Comparison of ENCODE assay signal across 8 mouse cellular contexts in the genomic region with DNA sequence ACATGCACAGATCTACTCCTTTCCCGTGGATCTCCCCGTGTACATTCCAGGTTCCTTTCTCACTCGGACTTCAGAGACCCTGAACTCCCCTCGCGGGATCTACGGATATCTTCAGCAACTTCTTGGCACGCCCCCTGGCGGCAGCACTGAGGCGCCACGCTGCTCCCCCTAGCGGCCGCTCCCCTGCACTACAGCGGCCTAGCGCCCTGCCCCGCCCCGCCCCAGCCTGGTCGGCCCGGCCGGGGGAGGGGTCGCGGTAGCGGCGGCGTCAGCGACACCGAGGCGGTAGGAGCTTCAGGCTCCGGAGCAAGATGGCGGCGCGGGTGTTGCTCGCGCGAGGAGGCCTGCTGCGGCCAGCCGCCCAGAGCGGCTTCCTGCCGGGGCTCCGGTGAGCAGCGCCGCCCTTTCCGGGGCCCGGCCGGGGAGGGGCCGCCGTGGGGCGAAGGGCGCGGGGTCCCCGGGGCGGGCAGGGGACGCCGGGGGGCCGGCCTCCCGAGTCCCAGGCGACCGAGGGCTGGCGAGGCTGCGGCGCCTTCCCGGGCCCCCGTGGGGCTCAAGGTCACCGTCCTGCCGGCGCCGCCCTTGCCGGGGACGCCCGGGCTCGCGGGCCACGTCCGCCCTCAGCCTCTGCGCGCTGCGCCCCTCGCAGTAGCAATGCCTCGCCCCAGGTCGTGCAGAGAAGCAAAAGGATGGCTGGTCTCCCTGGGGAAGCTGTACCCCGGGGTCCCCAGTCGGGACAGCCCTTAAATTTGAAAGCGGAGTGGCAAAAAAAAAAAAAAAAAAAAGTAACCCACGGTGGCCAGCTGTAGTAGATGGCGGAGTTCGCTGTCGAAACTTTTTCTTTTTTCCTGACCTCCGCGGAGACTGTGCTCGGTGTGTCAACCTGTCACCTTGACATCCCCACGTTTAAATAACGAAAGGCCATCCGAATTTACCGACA. TPM values are rescaled to one million over a fixed set of nuclear protein-coding genes. Genes with fewer than 3 reads are reported as not detected.
A peak's percentile ranks its signal among the peaks of the same experiment; 100 is the strongest.
DNase-seq lines count a peak whose midpoint lies in the region; ATAC-seq and TF ChIP-seq lines count a peak whose summit lies in the region.

TSS of gene Nipsnap2 (plus strand) at position 230 of the 940 bp plus-strand sequence.

- H3K9me3 ChIP-seq in heart, embryonic 11.5 days (replicated peaks; ENCODE audit: control insufficient read depth, low read length): no peaks in the 10 kb centered on the region
- no peaks in the 10 kb centered on the region for H3K9me3 ChIP-seq in kidney, embryonic 16.5 days (ENCODE audit: low read length)

- H3K4me2 ChIP-seq in heart, embryonic 11.5 days: peak within 1 kb of the TSS; percentile 70
- H3K4me2 ChIP-seq in kidney, embryonic 16.5 days (replicated peaks; ENCODE audit: low read depth, low read length): peak within 1 kb of the TSS; percentile 60
- peak within 1 kb of the TSS; percentile 91 for H3K4me2 ChIP-seq in myocyte (ENCODE audit: low read depth)

- peak within 1 kb of the TSS; percentile 74 for H3K4me3 ChIP-seq in bone marrow macrophage, adult 2 months (ENCODE audit: insufficient read depth, low read length)
- peak within 1 kb of the TSS; percentile 83 for H3K4me3 ChIP-seq in heart, embryonic 11.5 days (ENCODE audit: low read depth, low read length)
- peak within 1 kb of the TSS; percentile 79 for H3K4me3 ChIP-seq in kidney, embryonic 16.5 days (ENCODE audit: low read length)
- peak within 1 kb of the TSS; percentile 74 for H3K4me3 ChIP-seq in liver, adult 2 months (ENCODE audit: insufficient read depth, low read depth, low read length)
- H3K4me3 ChIP-seq in myocyte: peak within 1 kb of the TSS; percentile 44

- peak within 1 kb of the TSS; percentile 97 for H3K9ac ChIP-seq in heart, embryonic 11.5 days (ENCODE audit: low read depth, low read length)
- peak within 1 kb of the TSS; percentile 98 for H3K9ac ChIP-seq in kidney, embryonic 16.5 days (replicated peaks; ENCODE audit: low read length)
- H3K9ac ChIP-seq in liver, adult 2 months (ENCODE audit: low read depth, low read length): peak within 1 kb of the TSS; percentile 84

- under 1% methylated on average over 77 of the region's 93 CpGs for WGBS in heart, embryonic 11.5 days (ENCODE audit: insufficient replicate concordance)
- WGBS in kidney, embryonic 16.5 days: under 1% methylated on average over 74 of the region's 93 CpGs
- 1% methylated on average over 88 of the region's 93 CpGs for WGBS in liver, adult 2 months

- peak; percentile 94 for DNase-seq in A20 (ENCODE audit: low read depth, low spot score)
- peak; percentile 59 for DNase-seq in liver, adult 2 months (ENCODE audit: extremely low read depth, low read depth, low spot score)
- DNase-seq in splenic B cell, adult 2 months (ENCODE audit: low read depth, low spot score): peak; percentile 89

- peak within 1 kb of the TSS; percentile 57 for H3K27ac ChIP-seq in bone marrow macrophage, adult 2 months (ENCODE audit: insufficient read depth, low read depth, low read length)
- H3K27ac ChIP-seq in heart, embryonic 11.5 days (ENCODE audit: low read depth, low read length): peak within 1 kb of the TSS; percentile 99
- peak within 1 kb of the TSS; percentile 98 for H3K27ac ChIP-seq in kidney, embryonic 16.5 days (ENCODE audit: low read length)
- H3K27ac ChIP-seq in liver, adult 2 months (replicated peaks; ENCODE audit: insufficient read depth, low read depth, low read length): peak within 1 kb of the TSS; percentile 91

- 0 out of 2 replicates have a peak, but pooled peaks have one; percentile 67 for TF ChIP-seq POLR2A in bone marrow macrophage, adult 2 months (IDR thresholded peaks at IDR 0.05; ENCODE audit: borderline replicate concordance, low read depth, low read length)
- peak; percentile 72 for TF ChIP-seq POLR2A in liver, adult 2 months (IDR thresholded peaks at IDR 0.05; ENCODE audit: extremely low read depth, insufficient read depth, low read length)
- TF ChIP-seq POLR2A in myocyte (IDR thresholded peaks at IDR 0.05; ENCODE audit: insufficient read length, low read depth): peak; percentile 66

- no peaks in the 10 kb centered on the region for H3K27me3 ChIP-seq in heart, embryonic 11.5 days (ENCODE audit: control insufficient read depth, insufficient read depth, low read length)
- H3K27me3 ChIP-seq in kidney, embryonic 16.5 days (ENCODE audit: insufficient read depth, low read length): no peaks in the 10 kb centered on the region
- H3K27me3 ChIP-seq in liver, adult 2 months (ENCODE audit: control insufficient read depth, insufficient read depth, low read length): no peaks in the 10 kb centered on the region
- H3K27me3 ChIP-seq in myocyte (ENCODE audit: control insufficient read depth, insufficient read depth, insufficient read length): no peaks in the 10 kb centered on the region
- no peaks in the 10 kb centered on the region for H3K27me3 ChIP-seq in splenic B cell, adult 2 months (ENCODE audit: control insufficient read depth, insufficient read depth, low read length, poor library complexity, severe bottlenecking)

- H3K4me1 ChIP-seq in bone marrow macrophage, adult 2 months (ENCODE audit: control insufficient read depth, insufficient read depth, low read length): peaks cover 5% of the 10 kb centered on the region
- peaks cover 34% of the 10 kb centered on the region for H3K4me1 ChIP-seq in heart, embryonic 11.5 days (ENCODE audit: control insufficient read depth, insufficient read depth, low read length)
- H3K4me1 ChIP-seq in kidney, embryonic 16.5 days (ENCODE audit: insufficient read depth, low read length): peaks cover 34% of the 10 kb centered on the region
- H3K4me1 ChIP-seq in liver, adult 2 months (ENCODE audit: control insufficient read depth, insufficient read depth, low read length): peaks cover 6% of the 10 kb centered on the region; the same call in 1 of the 2 replicates

- peaks cover 2% of the 10 kb centered on the region; the same call in 1 of the 2 replicates for H3K36me3 ChIP-seq in heart, embryonic 11.5 days (ENCODE audit: control insufficient read depth, insufficient read depth, low read length)
- peaks cover 1% of the 10 kb centered on the region; the same call in 1 of the 2 replicates for H3K36me3 ChIP-seq in kidney, embryonic 16.5 days (ENCODE audit: insufficient read depth, low read length)
- no peaks in the 10 kb centered on the region for H3K36me3 ChIP-seq in liver, adult 2 months (ENCODE audit: control insufficient read depth, insufficient read depth, low read length)
- no peaks in the 10 kb centered on the region for H3K36me3 ChIP-seq in myocyte (ENCODE audit: control insufficient read depth, insufficient read depth)
- H3K36me3 ChIP-seq in splenic B cell, adult 2 months (ENCODE audit: control insufficient read depth, insufficient read depth, low read length, poor library complexity, severe bottlenecking): no peaks in the 10 kb centered on the region

- H3K79me2 ChIP-seq in liver, adult 2 months (ENCODE audit: control insufficient read depth, insufficient read depth, low read length): 0 out of 2 replicates have a peak, but pooled peaks cover 6% of the 10 kb centered on the region
- H3K79me2 ChIP-seq in myocyte (ENCODE audit: control insufficient read depth, insufficient read depth): peaks cover 29% of the 10 kb centered on the region

- ATAC-seq in erythroblast, adult 5-6 weeks (replicated peaks; ENCODE audit: low FRiP score, poor library complexity, severe bottlenecking): peak; percentile 80
- ATAC-seq in heart, embryonic 11.5 days (replicated peaks; ENCODE audit: insufficient number of reproducible peaks, low FRiP score, low TSS enrichment): peak; percentile 90
- ATAC-seq in kidney, embryonic 16.5 days (ENCODE audit: low FRiP score, low TSS enrichment): peak; percentile 95

- H3ac ChIP-seq in myocyte (ENCODE audit: control insufficient read depth, insufficient read length): peak within 1 kb of the TSS; percentile 78

- TF ChIP-seq CTCF in bone marrow macrophage, adult 2 months (IDR thresholded peaks at IDR 0.05; ENCODE audit: low read depth, low read length): peak; percentile 100
- TF ChIP-seq CTCF in liver, adult 2 months (IDR thresholded peaks at IDR 0.05; ENCODE audit: low read depth, low read length): peak; percentile 98

TF ChIP-seq in myocyte, 11 proteins besides CTCF, POLR2A, EP300 and RAD21:
- peak; percentile 51 for TF ChIP-seq SRF (IDR thresholded peaks at IDR 0.05; ENCODE audit: control insufficient read depth, insufficient read length, low read depth)
- peak; percentile 56 for TF ChIP-seq POLR2AphosphoS2 (IDR thresholded peaks at IDR 0.05; ENCODE audit: insufficient read length, low read depth)
- peak in 1 of 3 experiments; percentile 17 for TF ChIP-seq MYOG (IDR thresholded peaks at IDR 0.05; ENCODE audit: control insufficient read depth in 1 of 3, insufficient read depth in 1 of 3, insufficient read length in 2 of 3, low read depth in 2 of 3)
- no peak for TF ChIP-seq USF1 (IDR thresholded peaks at IDR 0.05; ENCODE audit: low read depth)

RNA-seq across cellular contexts. Expression of gene Nipsnap2, which starts in this region (rescaled TPM):
- polyA plus RNA-seq in bone marrow macrophage, adult 2 months (2012; ENCODE audit: insufficient read depth, insufficient read length, missing spikeins): 42.7 and 46.1 TPM in 2 replicates
- 7.9 and 12.3 TPM in 2 replicates for total RNA-seq in erythroblast, adult 5-6 weeks (2015; ENCODE audit: low replicate concordance)
- 5.4 and 9.5 TPM in 2 replicates for total RNA-seq in erythroblast, adult 5-6 weeks (2017; ENCODE audit: low replicate concordance)
- 233 and 237 TPM in 2 replicates for polyA plus RNA-seq in heart, embryonic 11.5 days (2014; fragmentation: Nextera tagmentation; extraction: Ambion mirVana)
- polyA plus RNA-seq in kidney, embryonic 16.5 days (2015; fragmentation: Nextera tagmentation; extraction: Ambion mirVana): 152 and 161 TPM in 2 replicates
- 15.0 and 15.2 TPM in 2 replicates for total RNA-seq in liver, adult 2 months (2014; rRNA removed)
- polyA plus RNA-seq in liver, adult 2 months (2012; rRNA removed): 10.8 and 15.0 TPM in 2 replicates
- 67.6 TPM for polyA plus RNA-seq in myocyte (2012; fragmentation: generic; extraction: Trizol)

Comparison
In these comparisons a context has a peak if more than half of its experiments do, and no peak if none do; other contexts are left out.
1. Peak in every context shown above with its lines: DNase-seq, ATAC-seq, H3K4me3 ChIP-seq and H3K27ac ChIP-seq.